Comparison of ENCODE assay signal across 11 mouse cellular contexts in the genomic region with DNA sequence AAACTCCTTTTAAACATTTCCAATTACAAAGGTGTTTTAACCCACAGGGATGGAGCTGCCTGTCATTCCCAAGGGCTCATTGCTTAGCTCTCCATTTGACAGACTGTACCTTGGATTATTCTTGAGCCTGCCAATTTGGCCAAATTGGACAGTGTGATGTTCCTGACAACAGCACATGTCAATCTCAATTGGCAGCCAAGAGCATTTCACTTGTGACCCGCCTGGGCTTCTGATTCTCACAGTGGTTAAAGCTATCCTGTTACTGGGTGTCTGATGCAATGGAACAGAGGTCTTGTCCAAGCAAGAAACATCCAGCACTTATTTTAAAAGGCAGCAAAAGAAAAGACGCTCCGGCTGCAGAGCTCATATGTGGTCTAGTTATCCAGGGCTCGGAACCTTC.
"Had no signal": no experiment of that assay in that cellular context is flagged by ENCODE, and none has a peak within 500 bp of the region (broad histone marks: within the 10 kb centered on the region; RNA-seq: fewer than 3 reads in every experiment).

No protein-coding gene starts in this region.

- ATAC-seq: midbrain, embryonic 13.5 days had no signal

- H3K36me3 ChIP-seq: limb, embryonic 15.5 days; midbrain, embryonic 13.5 days; neural tube, embryonic 15.5 days had no signal

- H3K4me2 ChIP-seq: limb, embryonic 15.5 days; midbrain, embryonic 13.5 days; neural tube, embryonic 15.5 days had no signal

- H3K27ac ChIP-seq: kidney, postnatal 0 days; limb, embryonic 15.5 days; liver, embryonic 14.5 days; midbrain, embryonic 13.5 days; neural tube, embryonic 15.5 days had no signal

- H3K9ac ChIP-seq: limb, embryonic 15.5 days; liver, embryonic 14.5 days; midbrain, embryonic 13.5 days; neural tube, embryonic 15.5 days had no signal

- H3K9me3 ChIP-seq: limb, embryonic 15.5 days; midbrain, embryonic 13.5 days; neural tube, embryonic 15.5 days had no signal

- H3K4me3 ChIP-seq: limb, embryonic 15.5 days; midbrain, embryonic 13.5 days; neural tube, embryonic 15.5 days had no signal

- H3K27me3 ChIP-seq: limb, embryonic 15.5 days; midbrain, embryonic 13.5 days; neural tube, embryonic 15.5 days had no signal

- H3K4me1 ChIP-seq: limb, embryonic 15.5 days; neural tube, embryonic 15.5 days had no signal

- DNase-seq: kidney, postnatal 36 days; layer of hippocampus, adult 9-11 months; layer of hippocampus, postnatal 36 days; lung, adult 18-20 months; right cerebral cortex, postnatal 4 days; thymus, postnatal 4 days had no signal
